Mouse (Mus musculus): Measurements from ENCODE around the gene Tmem164. TPM values are rescaled to one million over a fixed set of nuclear protein-coding genes. Genes with fewer than 3 reads are reported as not detected.
A peak's percentile ranks its signal among the peaks of the same experiment; 100 is the strongest.

The Tmem164 gene
- polyA plus RNA-seq, 1 experiment from 2014 or later = 42.9 TPM

DNA sequence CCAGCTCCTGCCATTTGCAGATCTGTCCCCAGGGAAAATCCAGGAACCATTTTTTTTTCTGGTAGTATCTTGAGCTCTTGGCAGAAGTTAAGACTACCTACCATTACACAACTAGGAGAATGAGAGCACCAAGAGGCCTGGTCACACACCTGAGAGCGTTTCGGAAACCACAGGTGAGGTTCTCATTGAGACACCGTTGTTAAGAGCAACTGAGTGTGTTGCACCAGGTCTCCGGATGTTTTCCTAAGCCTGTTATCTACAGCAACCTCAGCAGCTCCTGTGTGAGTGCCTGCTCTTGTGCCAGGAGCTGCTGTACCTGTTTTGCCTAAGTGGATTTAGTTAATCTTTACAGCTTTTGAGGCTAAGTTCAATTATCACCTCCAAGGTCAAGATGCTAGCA, 92.5 kb downstream of the Tmem164 start:
- H3K27ac ChIP-seq (ENCODE audit: low read length) = no peak overlapping the region

DNA sequence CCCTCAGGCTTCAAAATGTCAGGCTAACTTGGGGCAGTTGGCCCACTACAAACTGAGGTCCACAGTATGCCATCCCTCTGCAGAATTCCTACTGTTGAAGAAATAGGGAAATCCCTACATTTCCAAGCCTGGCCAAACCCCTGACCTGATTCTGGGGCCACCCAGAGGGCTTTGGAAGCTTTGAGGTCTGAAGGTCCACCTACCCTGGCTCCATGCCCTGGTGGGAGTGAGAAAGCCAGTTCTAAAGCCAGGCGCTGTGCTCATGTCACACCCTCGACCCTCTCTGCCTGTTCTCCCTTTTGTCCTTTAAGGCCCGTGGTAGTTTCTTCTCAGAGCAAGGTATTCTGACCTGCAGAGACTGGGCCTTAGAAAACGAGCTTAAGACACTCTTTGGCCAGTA, 94.9 kb downstream of the Tmem164 start:
- no peak overlapping the region for H3K4me3 ChIP-seq (ENCODE audit: low read depth, low read length)
- no peak overlapping the region for H3K9ac ChIP-seq (replicated peaks; ENCODE audit: low read depth, low read length)
- no peak for ATAC-seq (ENCODE audit: insufficient number of reproducible peaks, insufficient read depth, low FRiP score, low read depth)
- H3K4me2 ChIP-seq (replicated peaks; ENCODE audit: low read depth, low read length) = no peak overlapping the region
- H3K9me3 ChIP-seq (ENCODE audit: control insufficient read depth, low read depth, low read length) = no peaks in the 10 kb centered on the region
- H3K36me3 ChIP-seq (ENCODE audit: control insufficient read depth, insufficient read depth, low read length) = peaks cover 4% of the 10 kb centered on the region; the same call in 1 of the 2 replicates
- WGBS = 73% methylated on average over 4 of the region's 4 CpGs
- no peak overlapping the region for H3K27ac ChIP-seq (ENCODE audit: low read length)
- no peaks in the 10 kb centered on the region for H3K27me3 ChIP-seq (ENCODE audit: control insufficient read depth, insufficient read depth, low read length)
- H3K4me1 ChIP-seq (ENCODE audit: control insufficient read depth, insufficient read depth, low read length) = no peaks in the 10 kb centered on the region

More for the DNA sequence above, 92.5 kb downstream of the Tmem164 start:
- ATAC-seq (ENCODE audit: insufficient number of reproducible peaks, insufficient read depth, low FRiP score, low read depth) = no peak
- Histone ChIP-seq H3K4me2 (replicated peaks; ENCODE audit: low read depth, low read length) (no peak overlapping the region), H3K4me3 (ENCODE audit: low read depth, low read length) (no peak overlapping the region), H3K9me3 (ENCODE audit: control insufficient read depth, low read depth, low read length) (no peaks in the 10 kb centered on the region), H3K4me1 (ENCODE audit: control insufficient read depth, insufficient read depth, low read length) (no peaks in the 10 kb centered on the region), H3K27me3 (ENCODE audit: control insufficient read depth, insufficient read depth, low read length) (no peaks in the 10 kb centered on the region), H3K9ac (replicated peaks; ENCODE audit: low read depth, low read length) (no peak overlapping the region), H3K36me3 (ENCODE audit: control insufficient read depth, insufficient read depth, low read length) (peaks cover 4% of the 10 kb centered on the region; the same call in 1 of the 2 replicates)
- 77% methylated on average over 4 of the region's 4 CpGs for WGBS

DNA sequence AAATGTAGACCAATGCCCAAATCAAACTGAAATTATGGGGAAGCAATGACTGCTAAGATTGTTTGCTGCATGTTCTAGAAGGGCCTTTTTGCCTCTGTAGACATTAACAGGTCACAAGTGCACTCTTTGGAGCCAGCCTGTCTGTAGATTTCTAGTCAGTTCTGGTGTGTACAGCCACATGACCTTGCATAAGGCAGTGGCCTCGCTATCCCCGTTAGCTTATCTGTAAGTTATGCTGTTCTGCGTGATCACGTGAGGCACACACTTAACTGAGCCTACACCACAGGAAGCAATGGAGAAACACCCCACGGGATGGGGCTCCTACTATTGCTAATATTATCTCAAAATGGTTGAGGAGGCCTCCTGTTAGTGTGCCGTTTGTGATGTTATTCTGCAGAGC, 97.4 kb downstream of the Tmem164 start:
- Histone ChIP-seq H3K9ac (replicated peaks; ENCODE audit: low read depth, low read length) (no peak overlapping the region), H3K36me3 (ENCODE audit: control insufficient read depth, insufficient read depth, low read length) (peaks cover 5% of the 10 kb centered on the region; the same call in 1 of the 2 replicates), H3K27ac (ENCODE audit: low read length) (no peak overlapping the region), H3K27me3 (ENCODE audit: control insufficient read depth, insufficient read depth, low read length) (no peaks in the 10 kb centered on the region), H3K9me3 (ENCODE audit: control insufficient read depth, low read depth, low read length) (no peaks in the 10 kb centered on the region), H3K4me3 (ENCODE audit: low read depth, low read length) (no peak overlapping the region), H3K4me1 (ENCODE audit: control insufficient read depth, insufficient read depth, low read length) (no peaks in the 10 kb centered on the region), H3K4me2 (replicated peaks; ENCODE audit: low read depth, low read length) (no peak overlapping the region)
- peak; percentile 79 for ATAC-seq (ENCODE audit: insufficient number of reproducible peaks, insufficient read depth, low FRiP score, low read depth)
- WGBS = 55% methylated on average over 6 of the region's 6 CpGs

DNA sequence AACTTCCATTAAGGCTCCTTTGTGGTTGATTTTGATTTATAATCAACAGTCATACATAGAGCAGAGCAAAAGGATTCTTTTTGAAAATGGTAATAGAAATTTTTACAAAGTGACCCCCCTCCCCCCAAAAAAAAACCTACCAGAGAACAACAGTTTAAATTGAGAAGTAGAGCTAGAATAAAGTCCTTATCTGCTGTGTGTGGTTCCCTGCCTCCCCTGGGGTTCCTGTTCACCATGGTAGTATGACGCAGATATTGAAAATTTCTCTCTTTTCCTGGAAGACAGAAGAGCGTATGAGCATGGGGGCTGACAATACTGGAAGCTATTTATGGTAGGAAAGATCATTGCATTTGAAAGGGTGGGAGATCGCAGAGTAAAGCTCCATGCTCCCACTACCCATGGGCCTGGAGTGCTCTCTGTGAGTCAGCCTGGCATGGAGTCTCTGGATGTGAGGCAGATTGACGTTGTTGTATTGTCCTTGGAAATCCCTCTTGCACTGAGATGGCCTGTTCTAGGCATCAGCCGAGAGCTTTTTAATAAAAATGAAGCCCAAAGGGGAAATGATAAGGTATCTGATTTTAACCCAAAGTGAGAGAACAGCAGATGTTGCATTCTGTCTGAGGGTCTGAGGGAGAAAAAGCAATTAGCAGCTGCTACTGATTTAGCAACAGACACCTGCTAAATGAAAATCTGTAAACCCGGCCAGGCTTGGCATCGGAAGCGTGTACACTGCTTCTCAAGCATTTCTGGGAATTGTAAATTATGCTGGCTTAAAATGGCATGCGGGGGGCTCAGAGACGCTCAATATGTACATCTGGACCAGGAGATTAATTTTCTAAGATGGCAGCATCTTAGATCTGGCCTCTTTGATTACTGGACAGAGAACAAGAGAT, 105.2 kb downstream of the Tmem164 start:
- no peaks in the 10 kb centered on the region for H3K27me3 ChIP-seq (ENCODE audit: control insufficient read depth, insufficient read depth, low read length)
- H3K9ac ChIP-seq (replicated peaks; ENCODE audit: low read depth, low read length) = no peak overlapping the region
- H3K4me3 ChIP-seq (ENCODE audit: low read depth, low read length) = no peak overlapping the region
- peaks cover 5% of the 10 kb centered on the region; the same call in 1 of the 2 replicates for H3K36me3 ChIP-seq (ENCODE audit: control insufficient read depth, insufficient read depth, low read length)
- no peaks in the 10 kb centered on the region for H3K9me3 ChIP-seq (ENCODE audit: control insufficient read depth, low read depth, low read length)
- H3K27ac ChIP-seq (ENCODE audit: low read length) = no peak overlapping the region
- no peaks in the 10 kb centered on the region for H3K4me1 ChIP-seq (ENCODE audit: control insufficient read depth, insufficient read depth, low read length)
- no peak for ATAC-seq (ENCODE audit: insufficient number of reproducible peaks, insufficient read depth, low FRiP score, low read depth)
- WGBS = 88% methylated on average over 10 of the region's 10 CpGs
- no peak overlapping the region for H3K4me2 ChIP-seq (replicated peaks; ENCODE audit: low read depth, low read length)

DNA sequence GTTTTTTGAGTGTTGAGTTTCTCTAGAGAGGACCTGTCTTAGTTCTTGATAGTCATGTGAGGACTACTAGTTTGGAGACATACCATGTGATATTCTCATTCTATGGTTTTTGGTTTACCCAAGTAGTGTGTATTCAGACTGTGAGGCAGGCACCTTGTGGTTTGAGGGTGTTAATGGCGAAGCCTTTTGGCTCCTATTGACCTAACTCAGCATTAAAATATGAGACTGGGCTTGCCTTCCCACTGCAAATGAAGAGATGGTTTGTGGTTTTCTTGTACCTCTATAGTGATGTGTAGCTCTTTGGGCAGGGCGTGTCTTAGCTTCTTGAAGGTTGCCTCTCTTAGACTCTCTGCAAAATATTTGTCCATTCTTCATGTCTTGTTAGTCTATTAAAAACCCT, 111.0 kb downstream of the Tmem164 start:
- WGBS = 88% methylated on average over 2 of the region's 2 CpGs
- H3K36me3 ChIP-seq (ENCODE audit: control insufficient read depth, insufficient read depth, low read length) = no peaks in the 10 kb centered on the region

GRCm38 (mm10) chrX:142794069-142794610, 112.9 kb downstream of the Tmem164 start:
- H3K4me2 ChIP-seq (replicated peaks; ENCODE audit: low read depth, low read length) = no peak overlapping the region
- no peaks in the 10 kb centered on the region for H3K4me1 ChIP-seq (ENCODE audit: control insufficient read depth, insufficient read depth, low read length)
- H3K27ac ChIP-seq (ENCODE audit: low read length) = no peak overlapping the region
- no peak overlapping the region for H3K4me3 ChIP-seq (ENCODE audit: low read depth, low read length)
- no peaks in the 10 kb centered on the region for H3K27me3 ChIP-seq (ENCODE audit: control insufficient read depth, insufficient read depth, low read length)
- no peak for ATAC-seq (ENCODE audit: insufficient number of reproducible peaks, insufficient read depth, low FRiP score, low read depth)
- H3K9ac ChIP-seq (replicated peaks; ENCODE audit: low read depth, low read length) = no peak overlapping the region
- WGBS = 59% methylated on average over 4 of the region's 4 CpGs
- no peaks in the 10 kb centered on the region for H3K36me3 ChIP-seq (ENCODE audit: control insufficient read depth, insufficient read depth, low read length)
- H3K9me3 ChIP-seq (ENCODE audit: control insufficient read depth, low read depth, low read length) = no peaks in the 10 kb centered on the region

More for the DNA sequence above, 111.0 kb downstream of the Tmem164 start:
- Histone ChIP-seq H3K27me3 (ENCODE audit: control insufficient read depth, insufficient read depth, low read length) (no peaks in the 10 kb centered on the region), H3K9ac (replicated peaks; ENCODE audit: low read depth, low read length) (no peak overlapping the region), H3K4me2 (replicated peaks; ENCODE audit: low read depth, low read length) (no peak overlapping the region), H3K4me1 (ENCODE audit: control insufficient read depth, insufficient read depth, low read length) (no peaks in the 10 kb centered on the region), H3K9me3 (ENCODE audit: control insufficient read depth, low read depth, low read length) (no peaks in the 10 kb centered on the region), H3K4me3 (ENCODE audit: low read depth, low read length) (no peak overlapping the region), H3K27ac (ENCODE audit: low read length) (no peak overlapping the region)
- ATAC-seq (ENCODE audit: insufficient number of reproducible peaks, insufficient read depth, low FRiP score, low read depth) = no peak

GRCm38 (mm10) chrX:142804596-142804995, 123.4 kb downstream of the Tmem164 start:
- no peak overlapping the region for H3K9ac ChIP-seq (replicated peaks; ENCODE audit: low read depth, low read length)
- ATAC-seq (ENCODE audit: insufficient number of reproducible peaks, insufficient read depth, low FRiP score, low read depth) = no peak
- 90% methylated on average over 3 of the region's 3 CpGs for WGBS
- H3K27ac ChIP-seq (ENCODE audit: low read length) = no peak overlapping the region
- H3K4me2 ChIP-seq (replicated peaks; ENCODE audit: low read depth, low read length) = no peak overlapping the region
- H3K4me1 ChIP-seq (ENCODE audit: control insufficient read depth, insufficient read depth, low read length) = no peaks in the 10 kb centered on the region
- no peak overlapping the region for H3K4me3 ChIP-seq (ENCODE audit: low read depth, low read length)
- no peaks in the 10 kb centered on the region for H3K9me3 ChIP-seq (ENCODE audit: control insufficient read depth, low read depth, low read length)
- H3K36me3 ChIP-seq (ENCODE audit: control insufficient read depth, insufficient read depth, low read length) = no peaks in the 10 kb centered on the region; the same call in 1 of the 2 replicates
- no peaks in the 10 kb centered on the region for H3K27me3 ChIP-seq (ENCODE audit: control insufficient read depth, insufficient read depth, low read length)

GRCm38 (mm10) chrX:142806126-142806525, 124.9 kb downstream of the Tmem164 start:
- no peaks in the 10 kb centered on the region for H3K27me3 ChIP-seq (ENCODE audit: control insufficient read depth, insufficient read depth, low read length)
- H3K27ac ChIP-seq (ENCODE audit: low read length) = no peak overlapping the region
- no peak overlapping the region for H3K9ac ChIP-seq (replicated peaks; ENCODE audit: low read depth, low read length)
- H3K4me1 ChIP-seq (ENCODE audit: control insufficient read depth, insufficient read depth, low read length) = no peaks in the 10 kb centered on the region
- no peaks in the 10 kb centered on the region; the same call in 1 of the 2 replicates for H3K36me3 ChIP-seq (ENCODE audit: control insufficient read depth, insufficient read depth, low read length)
- no peaks in the 10 kb centered on the region for H3K9me3 ChIP-seq (ENCODE audit: control insufficient read depth, low read depth, low read length)
- no peak overlapping the region for H3K4me2 ChIP-seq (replicated peaks; ENCODE audit: low read depth, low read length)
- H3K4me3 ChIP-seq (ENCODE audit: low read depth, low read length) = no peak overlapping the region
- ATAC-seq (ENCODE audit: insufficient number of reproducible peaks, insufficient read depth, low FRiP score, low read depth) = peak; percentile 28; the same call in 1 of the 2 replicates
- 66% methylated on average over 6 of the region's 6 CpGs for WGBS
